Mouse (Mus musculus) olfactory bulb, adult 2 months (tissue): ENCODE measurements around the gene Igsf9b.

Experiments used
- CTCF ChIP-seq: fragments of 200-500 bp; IDR thresholded peaks from 2 replicates; pipeline ENCODE4 v1.5.1; 2012; ENCODE audit warnings: low read depth, mild to moderate bottlenecking, low read length, moderate library complexity; ENCODE audit not compliant: insufficient read depth
- POLR2A ChIP-seq: fragments of 200-500 bp; IDR thresholded peaks from 2 replicates; pipeline ENCODE4 v1.6.1; 2012; ENCODE audit warnings: mild to moderate bottlenecking, low read depth, low read length, moderate library complexity; ENCODE audit not compliant: insufficient read depth

- no peak for TF ChIP-seq CTCF
- no peak for TF ChIP-seq POLR2A
Observed at GRCm38 (mm10) chr9:27300188-27300691, 1.2 kb downstream of the Igsf9b start.
